Mouse (Mus musculus) layer of hippocampus, postnatal 25 days (tissue): ENCODE measurements around the gene Pip5k1a. TPM values are rescaled to one million over a fixed set of nuclear protein-coding genes. Genes with fewer than 3 reads are reported as not detected.

Source experiments
- DNase-seq, 2 experiments: peaks; one replicate each; pipeline ENCODE4 v3.0.0; 2022; ENCODE audit warnings: mixed read lengths in 2 of 2, low spot score in 1 of 2; ENCODE audit errors: extremely low spot score in 1 of 2
- microRNA-seq, 2 experiments: library from miRNA; unstranded; fragments of <30 nt; microRNA quantifications; one replicate each; pipeline ENCODE4 v1.2.0; 2021
- total RNA-seq, 2 experiments: library from RNA; stranded (reverse); gene quantifications; 2 replicates each; pipeline ENCODE4 v1.2.3; 2021

Pip5k1a gene
- total RNA-seq, 2 experiments from 2014 or later = 57.6 to 58.0 TPM

DNA sequence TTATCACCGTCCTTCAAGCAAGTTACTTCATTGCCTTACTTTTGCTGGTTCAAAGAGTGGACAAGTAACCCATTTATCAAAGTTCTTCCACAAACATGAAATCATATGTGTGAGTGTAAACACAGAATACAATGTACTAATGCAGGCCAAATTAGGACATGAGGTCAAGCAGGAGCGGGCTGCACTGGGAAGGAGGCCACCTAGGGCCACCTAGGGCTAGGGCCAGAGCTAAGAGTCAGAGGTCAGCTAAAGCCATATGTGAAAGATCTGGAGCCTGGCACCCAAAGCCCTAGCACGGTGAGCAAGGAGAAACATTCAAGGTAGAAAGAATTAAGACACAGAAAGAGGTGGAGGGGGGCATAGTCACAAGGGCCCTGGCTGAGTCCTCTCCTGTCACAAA is 93.7 kb downstream of the Pip5k1a start:
- no peak for DNase-seq

DNA sequence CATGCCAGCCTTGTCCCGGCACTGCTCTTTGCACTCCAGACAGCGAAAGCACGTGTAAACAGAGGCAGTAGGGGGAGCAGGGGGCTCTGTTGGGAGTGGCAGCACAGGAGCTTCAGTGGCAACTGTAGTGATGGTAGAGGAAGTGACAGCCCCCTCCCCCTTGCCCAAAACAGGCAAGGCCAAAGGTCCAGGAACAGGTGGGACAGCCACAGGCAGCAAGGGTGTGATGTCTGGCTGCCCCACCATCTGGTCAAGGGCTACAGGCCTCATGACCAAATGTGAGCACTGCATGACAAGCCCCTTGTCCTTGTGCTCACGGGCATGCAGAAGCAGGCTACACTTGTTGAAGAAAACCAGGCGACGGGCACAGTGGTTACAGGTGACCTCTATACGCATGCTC is 96.3 kb downstream of the Pip5k1a start:
- no peak for DNase-seq

Small RNA genes lying within 50 kb of the gene (microRNA-seq; reads per million reads assigned to microRNA genes)
- 0 reads per million in 2 experiments for gene Mir8099-1

Other genes with a start within 250 kb of the Pip5k1a start
- 100 to 1,000 TPM; 253 to 304 TPM for gene Psmb4, start 220.0 kb downstream of the Pip5k1a start, total RNA-seq
- gene Selenbp1, start 173.9 kb downstream of the Pip5k1a start, total RNA-seq = 10 to 100 TPM; 10.3 to 10.6 TPM
- 10 to 100 TPM; 18.8 to 22.3 TPM for gene Rfx5, start 152.9 kb downstream of the Pip5k1a start, total RNA-seq
- gene Pi4kb, start 132.2 kb downstream of the Pip5k1a start, total RNA-seq = 10 to 100 TPM; 52.5 to 58.0 TPM
- 10 to 100 TPM; 23.4 to 30.0 TPM for gene Zfp687, start 91.5 kb downstream of the Pip5k1a start, total RNA-seq
- gene Psmd4, start 64.3 kb downstream of the Pip5k1a start, total RNA-seq = 100 to 1,000 TPM; 156 to 163 TPM
- 10 to 100 TPM; 46.2 to 50.3 TPM for gene Vps72, start 4.1 kb upstream of the Pip5k1a start, total RNA-seq
- under 1 TPM; 0.76 to 0.94 TPM for gene Tmod4, start 17.5 kb upstream of the Pip5k1a start, total RNA-seq
- 10 to 100 TPM; 43.1 to 48.2 TPM for gene Scnm1, start 27.1 kb upstream of the Pip5k1a start, total RNA-seq
- gene Lysmd1, start 27.2 kb upstream of the Pip5k1a start, total RNA-seq = 10 to 100 TPM; 16.5 to 18.4 TPM
- 1 to 10 TPM; 2.1 to 3.1 TPM for gene Tnfaip8l2, start 35.4 kb upstream of the Pip5k1a start, total RNA-seq
- gene Sema6c, start 53.5 kb upstream of the Pip5k1a start, total RNA-seq = 10 to 100 TPM; 35.1 to 41.9 TPM
- 10 to 100 TPM; 10.9 to 15.1 TPM for gene Gabpb2, start 111.0 kb upstream of the Pip5k1a start, total RNA-seq
- gene Cdc42se1, start 121.8 kb upstream of the Pip5k1a start, total RNA-seq = 10 to 100 TPM; 73.5 to 83.9 TPM
- 100 to 1,000 TPM; 350 to 366 TPM for gene Mllt11, start 125.2 kb upstream of the Pip5k1a start, total RNA-seq
- gene Gm128, start 134.7 kb upstream of the Pip5k1a start, total RNA-seq = under 1 TPM in 1 of 2 experiments, not detected in 1; 0.12 TPM
- gene Bnipl, start 144.3 kb upstream of the Pip5k1a start, total RNA-seq = under 1 TPM; 0.22 to 0.52 TPM
- gene Mindy1, start 174.4 kb upstream of the Pip5k1a start, total RNA-seq = 10 to 100 TPM; 21.5 to 24.2 TPM
- gene Prune1, start 175.1 kb upstream of the Pip5k1a start, total RNA-seq = 10 to 100 TPM; 20.6 to 22.6 TPM
- 1 to 10 TPM in 1 of 2 experiments, under 1 TPM in 1; 0.47 to 1.2 TPM for gene Anxa9, start 200.2 kb upstream of the Pip5k1a start, total RNA-seq
- 10 to 100 TPM; 71.2 to 73.9 TPM for gene Cers2, start 207.9 kb upstream of the Pip5k1a start, total RNA-seq